Mouse (Mus musculus) c-Kit-positive CD71-negative TER-119-negative erythroid progenitor cells, embryonic 14.5 days (primary cell): ENCODE data around the gene Tsc1.

Experiments
- DNase-seq: peaks from one replicate; pipeline ENCODE4 v3.0.0-alpha.2; 2013; ENCODE audit warnings: low read depth

Gene Tsc1

GRCm38 (mm10) chr2:28616358-28616757 lies 24.7 kb upstream of the Tsc1 start:
- no peak for DNase-seq

GRCm38 (mm10) chr2:28616874-28617273 lies 24.2 kb upstream of the Tsc1 start:
- DNase-seq, result no peak

- no peak for DNase-seq
Observed at GRCm38 (mm10) chr2:28617498-28618486, 23.2 kb upstream of the Tsc1 start.

GRCm38 (mm10) chr2:28618777-28619336 lies 22.2 kb upstream of the Tsc1 start:
- no peak for DNase-seq

- no peak for DNase-seq
Observed at GRCm38 (mm10) chr2:28619369-28619768, 21.7 kb upstream of the Tsc1 start.

- DNase-seq, result no peak
Observed at GRCm38 (mm10) chr2:28620522-28620921, 20.5 kb upstream of the Tsc1 start.

- DNase-seq, result no peak
Observed at GRCm38 (mm10) chr2:28621111-28621510, 19.9 kb upstream of the Tsc1 start.

GRCm38 (mm10) chr2:28621664-28622171 lies 19.3 kb upstream of the Tsc1 start, which contains the start of gene Gfi1b:
Gene Gfi1b, minus strand, starts transcription at chr2:28621982.
- DNase-seq, result no peak

GRCm38 (mm10) chr2:28622521-28623124 lies 18.4 kb upstream of the Tsc1 start:
- no peak for DNase-seq

GRCm38 (mm10) chr2:28624870-28625269 lies 16.2 kb upstream of the Tsc1 start:
- DNase-seq, result no peak

GRCm38 (mm10) chr2:28626038-28626437 lies 15.0 kb upstream of the Tsc1 start:
- no peak for DNase-seq

- DNase-seq, result no peak
Observed at GRCm38 (mm10) chr2:28628053-28628452, 13.0 kb upstream of the Tsc1 start.

- no peak for DNase-seq
Observed at GRCm38 (mm10) chr2:28629911-28630381, 11.1 kb upstream of the Tsc1 start.

- no peak for DNase-seq
Observed at GRCm38 (mm10) chr2:28632626-28633025, 8.4 kb upstream of the Tsc1 start.

GRCm38 (mm10) chr2:28633136-28633535 lies 7.9 kb upstream of the Tsc1 start:
- DNase-seq, result no peak

- DNase-seq, result no peak
Observed at GRCm38 (mm10) chr2:28635199-28635598, 5.8 kb upstream of the Tsc1 start.

GRCm38 (mm10) chr2:28637106-28637845 lies 3.8 kb upstream of the Tsc1 start:
- no peak for DNase-seq

- DNase-seq, result no peak
Observed at GRCm38 (mm10) chr2:28638352-28638751, 2.7 kb upstream of the Tsc1 start.

- DNase-seq, result no peak
Observed at GRCm38 (mm10) chr2:28638886-28639285, 2.1 kb upstream of the Tsc1 start.

- DNase-seq, result no peak
Observed at GRCm38 (mm10) chr2:28639794-28640193, 1.2 kb upstream of the Tsc1 start.

GRCm38 (mm10) chr2:28641435-28641941 lies 460 bp downstream of the Tsc1 start:
- no peak for DNase-seq

GRCm38 (mm10) chr2:28643081-28643480 lies 2.1 kb downstream of the Tsc1 start:
- DNase-seq, result no peak
